Mouse (Mus musculus) limb, embryonic 11.5 days (tissue): ENCODE measurements around the gene Gm45521. TPM values are rescaled to one million over a fixed set of nuclear protein-coding genes. Genes with fewer than 3 reads are reported as not detected.

Source experiments
- ATAC-seq: fragments of 200-750 bp; cut with Nextera tagmentation; 2 replicates; pipeline ENCODE4 v1.8.0; 2017; ENCODE audit warnings: low read depth; ENCODE audit not compliant: insufficient number of reproducible peaks, low FRiP score, low TSS enrichment
- DNase-seq: peaks from one replicate; pipeline ENCODE4 v3.0.0-alpha.2; 2015; ENCODE audit warnings: low spot score
- H3K27ac ChIP-seq: fragments of 300-500 bp; sonication (generic); replicated peaks from 2 replicates; pipeline ENCODE4 v1.5.1; 2014; ENCODE audit warnings: low read depth, mild to moderate bottlenecking, low read length
- H3K27me3 ChIP-seq: fragments of 300-500 bp; sonication (generic); 2 replicates; pipeline ENCODE4 v1.6.1; 2014; ENCODE audit warnings: mild to moderate bottlenecking, low read length, mixed read lengths; ENCODE audit not compliant: control insufficient read depth, insufficient read depth
- H3K36me3 ChIP-seq: fragments of 300-500 bp; sonication (generic); 2 replicates; pipeline ENCODE4 v1.6.1; 2014; ENCODE audit warnings: mild to moderate bottlenecking, low read length, moderate library complexity, mixed read lengths; ENCODE audit not compliant: control insufficient read depth, insufficient read depth
- H3K4me1 ChIP-seq: fragments of 300-500 bp; sonication (generic); 2 replicates; pipeline ENCODE4 v1.6.1; 2014; ENCODE audit warnings: low read length, mixed read lengths; ENCODE audit not compliant: control insufficient read depth, insufficient read depth
- H3K4me2 ChIP-seq: fragments of 300-500 bp; sonication (generic); 2 replicates; pipeline ENCODE4 v1.6.1; 2014; ENCODE audit warnings: low read depth, mild to moderate bottlenecking, moderate library complexity; ENCODE audit not compliant: severe bottlenecking
- H3K4me3 ChIP-seq: fragments of 300-500 bp; sonication (generic); 2 replicates; pipeline ENCODE4 v1.5.1; 2014; ENCODE audit warnings: low read depth, low read length
- H3K9ac ChIP-seq: fragments of 300-500 bp; sonication (generic); 2 replicates; pipeline ENCODE4 v1.6.1; 2014; ENCODE audit warnings: mild to moderate bottlenecking, low read length
- H3K9me3 ChIP-seq: fragments of 300-500 bp; sonication (generic); 2 replicates; pipeline ENCODE4 v1.6.1; 2016; ENCODE audit warnings: low read length; ENCODE audit not compliant: control insufficient read depth
- WGBS: fragments of 180-500 bp; shearing (Covaris S2); extraction: QIAGEN DNeasy Blood & Tissue Kit; methylation state at CpG from one replicate; pipeline ENCODE4 v1.1.7; 2014; 5-methylcytosine and 5-hydroxymethylcytosine counted together
- polyA plus RNA-seq: library from polyadenylated mRNA; unstranded; fragments of >200 nt; fragmentation: Nextera tagmentation; extraction: Ambion mirVana; gene quantifications from 2 replicates; pipeline ENCODE4 v1.2.1, GENCODE M21; 2014

Gene Gm45521
- polyA plus RNA-seq, 1 experiment from 2014 or later: 0.31 TPM

DNA sequence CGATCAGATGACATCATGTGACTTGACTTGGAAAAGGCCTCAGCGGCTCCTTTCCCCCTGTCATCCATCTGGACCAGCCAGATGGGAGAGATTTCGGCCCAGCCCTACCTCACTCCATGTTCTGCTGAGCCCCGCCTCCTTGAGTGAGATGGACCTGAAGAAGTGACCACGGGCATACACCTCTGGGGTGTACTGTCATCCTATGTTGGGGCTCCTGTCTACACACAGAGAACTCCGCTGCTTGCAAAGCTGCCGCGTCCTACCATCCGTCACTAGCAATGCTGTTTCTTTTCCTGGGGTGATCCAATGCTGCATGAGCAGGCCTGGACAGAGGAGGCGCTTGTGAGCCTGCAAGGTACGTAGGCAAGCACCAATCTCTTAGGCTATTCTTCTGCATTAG, 3.5 kb downstream of the Gm45521 start:
- Histone ChIP-seq H3K9ac (no peak overlapping the region), H3K4me1 (peaks cover 2% of the 10 kb centered on the region; the same call in 1 of the 2 replicates), H3K4me3 (no peak overlapping the region), H3K4me2 (no peak overlapping the region), H3K27ac (no peak overlapping the region), H3K9me3 (no peaks in the 10 kb centered on the region), H3K36me3 (no peaks in the 10 kb centered on the region), H3K27me3 (no peaks in the 10 kb centered on the region)
- peak; percentile 57 for DNase-seq
- ATAC-seq: no peak
- WGBS: 50% methylated on average over 11 of the region's 11 CpGs

DNA sequence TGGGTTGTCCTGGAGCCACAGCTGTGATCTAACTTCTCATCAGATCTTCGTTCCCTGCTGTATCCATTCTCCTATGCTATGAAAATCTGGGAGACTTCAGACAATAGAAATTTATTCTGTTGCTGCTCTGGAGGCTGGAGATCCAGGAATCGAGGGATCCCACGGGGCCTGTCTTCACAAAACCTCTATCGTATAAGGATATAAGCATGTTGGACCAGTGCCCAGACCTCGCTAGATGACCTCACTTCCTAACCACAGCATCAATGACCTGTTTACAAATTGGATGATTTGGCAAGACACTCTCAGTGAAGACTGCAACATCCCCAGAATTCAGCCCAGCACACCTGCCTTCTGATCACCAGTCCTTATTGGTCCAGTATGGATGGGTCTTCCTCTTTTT, 4.6 kb downstream of the Gm45521 start:
- H3K4me2 ChIP-seq: no peak overlapping the region
- H3K9me3 ChIP-seq: no peaks in the 10 kb centered on the region
- no peaks in the 10 kb centered on the region for H3K27me3 ChIP-seq
- DNase-seq: no peak
- no peaks in the 10 kb centered on the region for H3K36me3 ChIP-seq
- no peak overlapping the region for H3K27ac ChIP-seq
- ATAC-seq: no peak
- H3K9ac ChIP-seq: no peak overlapping the region
- peaks cover 2% of the 10 kb centered on the region; the same call in 1 of the 2 replicates for H3K4me1 ChIP-seq
- WGBS: 89% methylated on average over 5 of the region's 5 CpGs
- no peak overlapping the region for H3K4me3 ChIP-seq

DNA sequence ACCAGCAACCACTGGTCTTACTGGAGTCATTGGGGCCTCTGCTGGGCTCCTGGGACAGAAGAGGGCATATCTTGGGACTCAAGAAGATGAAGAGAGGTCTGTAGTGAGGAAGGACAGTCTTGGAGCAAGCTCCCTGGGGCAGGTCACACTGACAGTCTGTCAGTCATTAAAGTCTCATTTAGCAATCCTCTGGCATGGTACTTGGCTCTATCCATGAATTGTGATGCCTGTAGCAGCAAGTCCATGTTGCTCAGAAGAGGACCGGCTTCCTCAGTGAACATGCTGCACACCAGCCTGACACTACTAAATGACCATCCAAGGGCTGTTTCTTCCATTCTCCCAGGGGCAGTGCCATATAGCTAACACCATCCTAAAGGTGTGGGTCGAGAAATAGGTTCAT, 5.5 kb downstream of the Gm45521 start:
- WGBS: 83% methylated on average over 2 of the region's 2 CpGs
- H3K36me3 ChIP-seq: no peaks in the 10 kb centered on the region
- H3K27ac ChIP-seq: no peak overlapping the region
- no peaks in the 10 kb centered on the region for H3K9me3 ChIP-seq
- no peak overlapping the region for H3K4me3 ChIP-seq
- no peak for DNase-seq
- no peak for ATAC-seq
- H3K4me2 ChIP-seq: no peak overlapping the region
- H3K9ac ChIP-seq: no peak overlapping the region
- H3K27me3 ChIP-seq: no peaks in the 10 kb centered on the region
- H3K4me1 ChIP-seq: peaks cover 2% of the 10 kb centered on the region; the same call in 1 of the 2 replicates

DNA sequence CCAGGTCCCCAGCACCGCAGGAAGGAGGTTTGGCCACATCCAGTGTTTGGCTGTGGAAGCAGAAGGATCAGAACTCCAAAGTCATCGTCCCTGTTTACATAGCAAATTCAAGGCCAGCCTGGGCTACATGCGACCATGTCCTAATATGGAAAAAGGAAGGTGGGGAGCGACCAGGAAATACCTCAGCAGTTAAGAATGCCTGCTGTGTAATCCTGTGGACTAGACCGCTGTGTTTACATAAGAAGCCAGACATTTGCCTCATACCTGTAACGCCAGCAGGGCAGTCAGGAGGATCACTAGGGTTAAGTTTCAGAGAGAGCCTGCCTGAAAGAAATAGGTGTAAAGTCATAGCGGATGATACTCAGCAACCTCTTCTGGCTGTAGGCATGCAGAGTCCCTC, 6.1 kb downstream of the Gm45521 start:
- H3K4me3 ChIP-seq: no peak overlapping the region
- H3K9me3 ChIP-seq: no peaks in the 10 kb centered on the region
- WGBS: 67% methylated on average over 7 of the region's 7 CpGs
- no peak overlapping the region for H3K4me2 ChIP-seq
- DNase-seq: no peak
- no peaks in the 10 kb centered on the region for H3K36me3 ChIP-seq
- H3K27me3 ChIP-seq: no peaks in the 10 kb centered on the region
- ATAC-seq: no peak
- H3K9ac ChIP-seq: no peak overlapping the region
- no peak overlapping the region for H3K27ac ChIP-seq
- H3K4me1 ChIP-seq: peaks cover 2% of the 10 kb centered on the region; the same call in 1 of the 2 replicates

DNA sequence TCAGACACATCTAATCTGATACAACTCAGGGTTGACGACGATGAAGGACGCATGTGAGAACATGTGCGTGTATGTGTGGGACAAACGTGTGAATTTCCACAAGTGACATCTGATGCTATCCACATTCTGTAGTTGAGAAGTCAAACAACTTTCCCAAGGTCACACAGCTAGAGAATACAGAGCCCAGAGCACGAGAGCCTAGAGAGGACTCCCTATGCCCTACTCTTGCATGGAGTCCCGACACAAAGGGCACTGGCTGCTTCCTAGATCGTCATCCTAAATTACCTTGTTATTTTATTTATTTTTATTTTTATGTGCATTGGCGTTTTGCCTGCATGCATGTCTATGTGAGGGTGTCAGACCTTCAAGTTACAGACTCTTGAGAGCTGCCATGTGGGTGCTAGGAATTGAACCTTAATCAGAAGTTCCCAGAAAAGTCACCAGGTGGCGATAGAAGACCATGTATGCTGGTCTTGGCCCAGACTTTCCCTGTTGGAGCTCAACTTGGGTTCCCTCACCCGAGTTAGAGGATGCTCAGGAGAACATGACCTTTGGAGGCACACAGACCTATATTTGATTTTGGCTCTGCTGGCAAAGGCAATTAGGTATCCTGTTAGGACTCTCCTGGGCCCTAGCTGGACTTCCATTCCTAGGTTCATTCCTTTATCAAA, 7.3 kb downstream of the Gm45521 start:
- Histone ChIP-seq H3K27me3 (no peaks in the 10 kb centered on the region), H3K4me2 (no peak overlapping the region), H3K27ac (no peak overlapping the region; the same call in 1 of the 2 replicates), H3K4me3 (no peak overlapping the region), H3K9me3 (no peaks in the 10 kb centered on the region), H3K4me1 (peaks cover 2% of the 10 kb centered on the region; the same call in 1 of the 2 replicates), H3K36me3 (no peaks in the 10 kb centered on the region), H3K9ac (no peak overlapping the region)
- peak; percentile 83 for DNase-seq
- ATAC-seq: peak; percentile 68
- WGBS: 53% methylated on average over 11 of the region's 11 CpGs

DNA sequence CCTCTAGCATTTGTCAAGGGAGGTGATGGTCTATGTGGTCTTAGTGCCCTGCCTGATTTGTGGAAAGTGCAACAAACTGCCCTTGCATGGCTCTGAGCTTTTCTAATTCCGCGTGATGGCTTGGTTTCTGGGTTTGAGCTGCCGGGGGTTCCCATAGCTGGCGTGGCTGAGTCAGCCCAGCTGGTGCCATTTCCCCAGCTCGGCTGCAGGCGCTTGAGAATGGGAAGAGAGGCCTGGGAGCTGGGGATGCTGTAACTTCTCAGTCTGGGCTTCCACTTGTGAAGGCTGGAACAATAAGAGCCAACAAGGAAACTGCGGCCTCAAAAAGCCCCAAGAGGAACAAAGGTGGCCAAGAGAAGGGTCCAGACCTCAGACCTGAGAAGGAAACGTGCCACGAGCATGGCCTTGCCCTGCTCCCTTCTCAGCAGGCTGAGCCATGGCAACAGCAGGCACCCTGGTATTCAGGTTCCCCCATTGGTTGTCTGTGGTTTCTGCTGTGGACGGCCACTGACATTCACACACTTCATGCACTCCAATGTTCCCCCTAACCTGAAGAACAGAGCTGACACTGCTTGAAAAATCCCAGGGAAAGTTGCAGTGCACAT, 14.9 kb downstream of the Gm45521 start:
- no peaks in the 10 kb centered on the region for H3K4me1 ChIP-seq
- H3K4me2 ChIP-seq: no peak overlapping the region
- no peaks in the 10 kb centered on the region for H3K9me3 ChIP-seq
- no peak overlapping the region for H3K9ac ChIP-seq
- DNase-seq (no peak), ATAC-seq (no peak)
- H3K27ac ChIP-seq: no peak overlapping the region
- no peaks in the 10 kb centered on the region for H3K27me3 ChIP-seq
- H3K36me3 ChIP-seq: no peaks in the 10 kb centered on the region
- 68% methylated on average over 10 of the region's 10 CpGs for WGBS
- no peak overlapping the region for H3K4me3 ChIP-seq

DNA sequence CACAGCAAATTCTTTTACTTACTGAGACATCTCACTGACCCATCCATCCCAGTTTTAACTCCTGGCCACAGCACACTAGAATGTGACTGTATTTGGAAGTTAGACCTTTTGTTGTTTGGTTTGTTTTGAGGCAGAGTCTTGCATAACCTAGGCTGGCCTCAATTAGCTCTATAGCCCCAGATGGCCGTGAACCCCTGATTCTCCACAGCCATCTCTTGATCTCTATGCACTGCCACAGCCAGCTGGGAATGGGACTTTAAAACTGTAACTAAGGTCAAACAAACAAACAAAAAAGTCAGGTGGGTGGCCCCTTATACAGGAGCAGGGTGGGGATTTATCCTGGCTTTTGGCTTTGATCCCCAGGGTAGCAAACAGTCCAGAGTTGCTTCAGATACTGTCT, 17.6 kb downstream of the Gm45521 start:
- 74% methylated on average over 1 of the region's 1 CpGs for WGBS

DNA sequence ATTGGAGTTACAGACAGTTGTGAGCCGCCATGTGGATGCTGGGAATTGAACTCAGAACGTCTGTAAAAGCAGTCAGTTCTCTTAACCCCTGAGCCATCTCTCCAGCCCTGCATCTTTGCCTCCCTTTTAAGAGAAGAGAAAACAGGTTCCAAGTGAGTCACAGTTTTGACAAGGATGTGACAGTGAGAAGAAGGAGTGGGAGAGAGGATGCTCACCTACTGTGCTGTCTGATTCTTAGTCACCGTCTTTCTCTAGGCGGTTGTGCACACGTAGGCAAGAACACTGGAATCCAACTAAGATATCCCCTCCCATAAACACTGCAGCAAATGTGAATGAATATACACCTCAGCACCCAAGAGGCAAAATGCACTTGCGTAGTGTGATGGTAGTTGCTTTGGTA, 18.1 kb downstream of the Gm45521 start:
- no peak for ATAC-seq
- no peak overlapping the region for H3K4me3 ChIP-seq
- 91% methylated on average over 6 of the region's 6 CpGs for WGBS

More for the DNA sequence above, 17.6 kb downstream of the Gm45521 start:
- no peaks in the 10 kb centered on the region for H3K27me3 ChIP-seq
- no peaks in the 10 kb centered on the region for H3K36me3 ChIP-seq
- no peak overlapping the region for H3K4me3 ChIP-seq
- no peak overlapping the region for H3K9ac ChIP-seq
- no peak overlapping the region for H3K4me2 ChIP-seq
- H3K27ac ChIP-seq: no peak overlapping the region
- ATAC-seq (no peak), DNase-seq (no peak)
- no peaks in the 10 kb centered on the region for H3K4me1 ChIP-seq
- H3K9me3 ChIP-seq: no peaks in the 10 kb centered on the region

More for the DNA sequence above, 18.1 kb downstream of the Gm45521 start:
- no peaks in the 10 kb centered on the region for H3K9me3 ChIP-seq
- H3K4me1 ChIP-seq: no peaks in the 10 kb centered on the region
- no peak overlapping the region for H3K9ac ChIP-seq
- H3K27me3 ChIP-seq: no peaks in the 10 kb centered on the region
- H3K27ac ChIP-seq: no peak overlapping the region
- no peak overlapping the region for H3K4me2 ChIP-seq
- DNase-seq: no peak
- H3K36me3 ChIP-seq: no peaks in the 10 kb centered on the region
